Mouse (Mus musculus) hindbrain, postnatal 0 days (tissue): Measurements from ENCODE around the gene Hist2h2be. TPM values are rescaled to one million over a fixed set of nuclear protein-coding genes. Genes with fewer than 3 reads are reported as not detected.

Experiments used
- ATAC-seq: fragments of 200-750 bp; cut with Nextera tagmentation; 2 replicates; pipeline ENCODE4 v1.8.0; 2017; ENCODE audit warnings: mild to moderate bottlenecking, moderate TSS enrichment, moderate library complexity
- DNase-seq: peaks from one replicate; pipeline ENCODE4 v3.0.0-alpha.2; 2015; ENCODE audit warnings: low spot score
- H3K27ac ChIP-seq: fragments of 300-500 bp; sonication (generic); 2 replicates; pipeline ENCODE4 v1.5.1; 2014; ENCODE audit warnings: mild to moderate bottlenecking
- H3K27me3 ChIP-seq: fragments of 300-500 bp; sonication (generic); 2 replicates; pipeline ENCODE4 v1.6.1; 2014; ENCODE audit warnings: low read length, mixed read lengths; ENCODE audit not compliant: insufficient read depth
- H3K36me3 ChIP-seq: fragments of 300-500 bp; sonication (generic); 2 replicates; pipeline ENCODE4 v1.6.1; 2014; ENCODE audit warnings: low read length, mixed read lengths; ENCODE audit not compliant: insufficient read depth
- H3K4me1 ChIP-seq: fragments of 300-500 bp; sonication (generic); 2 replicates; pipeline ENCODE4 v1.6.1; 2014; ENCODE audit warnings: antibody characterized with exemption, low read length, mixed read lengths; ENCODE audit not compliant: insufficient read depth
- H3K4me2 ChIP-seq: fragments of 300-500 bp; sonication (generic); 2 replicates; pipeline ENCODE4 v1.6.1; 2014; ENCODE audit warnings: low read depth, mild to moderate bottlenecking, low read length, moderate library complexity, mixed read lengths
- H3K4me3 ChIP-seq: fragments of 300-500 bp; sonication (generic); 2 replicates; pipeline ENCODE4 v1.5.1; 2014; ENCODE audit warnings: low read length
- H3K9ac ChIP-seq: fragments of 300-500 bp; sonication (generic); replicated peaks from 2 replicates; pipeline ENCODE4 v1.6.1; 2014; ENCODE audit warnings: mild to moderate bottlenecking, low read length, moderate library complexity, mixed read lengths
- H3K9me3 ChIP-seq: fragments of 300-500 bp; sonication (generic); 2 replicates; pipeline ENCODE4 v1.6.1; 2016; ENCODE audit warnings: low read length, mixed read lengths
- CTCF ChIP-seq: IDR thresholded peaks from 2 replicates; pipeline ENCODE4 v1.5.1; 2016; ENCODE audit warnings: antibody characterized with exemption, control low read depth, low read depth
- WGBS: fragments of 180-500 bp; shearing (Covaris S2); extraction: QIAGEN DNeasy Blood & Tissue Kit; methylation state at CpG from one replicate; pipeline ENCODE4 v1.1.7; 2014; 5-methylcytosine and 5-hydroxymethylcytosine counted together
- polyA plus RNA-seq: library from polyadenylated mRNA; unstranded; fragments of >200 nt; fragmentation: Nextera tagmentation; extraction: Ambion mirVana; gene quantifications from 2 replicates; pipeline ENCODE4 v1.2.1, GENCODE M21; 2015
- total RNA-seq: library from RNA; depleted of rRNA; stranded (reverse); fragments of >200 nt; gene quantifications from 2 replicates; pipeline ENCODE4 v1.2.3, GENCODE M21; 2014

The Hist2h2be gene
- total and polyA plus RNA-seq, 2 experiments from 2014 or later: 4.0 to 10.1 TPM

DNA sequence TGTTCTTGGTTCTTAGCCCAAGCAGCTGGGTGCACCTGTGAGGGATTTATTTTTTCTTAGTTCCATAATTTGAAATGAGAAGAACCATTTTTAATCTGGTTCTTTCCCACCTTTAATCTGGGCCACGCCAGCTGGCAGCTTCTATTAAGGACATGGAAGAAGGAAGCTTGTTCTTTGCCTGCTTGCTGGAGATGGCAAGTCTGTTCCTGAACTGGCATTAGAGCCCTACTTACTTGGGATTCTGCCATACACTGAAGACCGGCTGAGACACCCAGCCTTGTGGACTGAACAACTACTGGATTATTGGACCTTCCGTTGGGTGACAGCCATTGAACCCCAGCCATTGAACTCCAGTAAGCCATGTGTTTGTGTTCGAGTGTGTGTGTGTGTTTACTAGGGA lies 1.9 kb downstream of the Hist2h2be start:
- WGBS: 74% methylated on average over 4 of the region's 4 CpGs
- H3K27ac ChIP-seq: no peak overlapping the region

GRCm38 (mm10) chr3:96225421-96225820 lies 4.5 kb downstream of the Hist2h2be start:
- H3K27ac ChIP-seq: no peak overlapping the region
- no peaks in the 10 kb centered on the region for H3K27me3 ChIP-seq
- H3K9ac ChIP-seq: no peak overlapping the region
- H3K4me2 ChIP-seq: no peak overlapping the region
- TF ChIP-seq CTCF: no peak
- H3K36me3 ChIP-seq: no peaks in the 10 kb centered on the region
- no peaks in the 10 kb centered on the region for H3K9me3 ChIP-seq
- no peak overlapping the region for H3K4me3 ChIP-seq
- WGBS: 20% methylated on average over 2 of the region's 2 CpGs
- peaks cover 10% of the 10 kb centered on the region; the same call in 1 of the 2 replicates for H3K4me1 ChIP-seq
- DNase-seq (no peak), ATAC-seq (no peak)

More for the DNA sequence above, 1.9 kb downstream of the Hist2h2be start:
- peak overlapping the region; percentile 79 for H3K4me2 ChIP-seq
- ATAC-seq (no peak), DNase-seq (no peak)
- H3K27me3 ChIP-seq: no peaks in the 10 kb centered on the region
- H3K9ac ChIP-seq: no peak overlapping the region
- H3K4me3 ChIP-seq: no peak overlapping the region
- H3K4me1 ChIP-seq: peaks cover 16% of the 10 kb centered on the region
- no peaks in the 10 kb centered on the region for H3K9me3 ChIP-seq
- H3K36me3 ChIP-seq: no peaks in the 10 kb centered on the region
- no peak for TF ChIP-seq CTCF

- Histone ChIP-seq H3K9ac (no peak overlapping the region), H3K27ac (no peak overlapping the region), H3K4me2 (no peak overlapping the region), H3K4me3 (no peak overlapping the region), H3K27me3 (no peaks in the 10 kb centered on the region), H3K9me3 (no peaks in the 10 kb centered on the region), H3K4me1 (peaks cover 6% of the 10 kb centered on the region; the same call in 1 of the 2 replicates), H3K36me3 (no peaks in the 10 kb centered on the region)
- no peak for TF ChIP-seq CTCF
- DNase-seq (no peak), ATAC-seq (0 out of 2 replicates have a peak, but pooled peaks have one; percentile 15)
- 76% methylated on average over 8 of the region's 8 CpGs for WGBS
Measured at GRCm38 (mm10) chr3:96226695-96227648, 6.1 kb downstream of the Hist2h2be start.

- Histone ChIP-seq H3K4me2 (no peak overlapping the region), H3K4me1 (no peaks in the 10 kb centered on the region), H3K36me3 (no peaks in the 10 kb centered on the region), H3K27me3 (no peaks in the 10 kb centered on the region), H3K27ac (no peak overlapping the region), H3K4me3 (no peak overlapping the region), H3K9ac (no peak overlapping the region), H3K9me3 (no peaks in the 10 kb centered on the region)
- TF ChIP-seq CTCF: no peak
- WGBS: 70% methylated on average over 2 of the region's 2 CpGs
- no peak for ATAC-seq
- DNase-seq: no peak
Measured at GRCm38 (mm10) chr3:96228828-96229227, 7.9 kb downstream of the Hist2h2be start.

DNA sequence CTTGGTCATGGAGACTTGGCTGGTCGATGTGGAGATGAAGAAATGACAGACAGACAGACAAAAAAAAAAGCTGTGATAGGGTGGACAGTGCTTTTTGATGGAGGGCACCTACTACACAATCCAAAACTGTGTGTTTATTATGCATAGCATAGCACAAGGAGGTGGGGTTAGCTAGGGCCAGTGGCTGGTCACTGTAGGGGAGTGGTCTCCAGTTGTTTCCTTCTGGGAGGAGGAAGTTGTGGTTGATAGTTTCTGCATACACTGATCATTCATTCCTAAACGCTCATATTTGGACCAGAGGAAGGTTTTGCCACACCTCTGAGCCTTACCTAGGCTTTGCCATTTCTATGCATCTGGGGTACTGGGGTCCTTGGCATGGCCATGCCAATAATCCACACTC lies 9.5 kb downstream of the Hist2h2be start:
- Histone ChIP-seq H3K9ac (no peak overlapping the region), H3K36me3 (no peaks in the 10 kb centered on the region), H3K27ac (no peak overlapping the region), H3K27me3 (no peaks in the 10 kb centered on the region), H3K4me1 (no peaks in the 10 kb centered on the region), H3K9me3 (no peaks in the 10 kb centered on the region), H3K4me3 (no peak overlapping the region), H3K4me2 (no peak overlapping the region)
- ATAC-seq (no peak), DNase-seq (no peak)
- 75% methylated on average over 2 of the region's 2 CpGs for WGBS
- TF ChIP-seq CTCF: no peak

DNA sequence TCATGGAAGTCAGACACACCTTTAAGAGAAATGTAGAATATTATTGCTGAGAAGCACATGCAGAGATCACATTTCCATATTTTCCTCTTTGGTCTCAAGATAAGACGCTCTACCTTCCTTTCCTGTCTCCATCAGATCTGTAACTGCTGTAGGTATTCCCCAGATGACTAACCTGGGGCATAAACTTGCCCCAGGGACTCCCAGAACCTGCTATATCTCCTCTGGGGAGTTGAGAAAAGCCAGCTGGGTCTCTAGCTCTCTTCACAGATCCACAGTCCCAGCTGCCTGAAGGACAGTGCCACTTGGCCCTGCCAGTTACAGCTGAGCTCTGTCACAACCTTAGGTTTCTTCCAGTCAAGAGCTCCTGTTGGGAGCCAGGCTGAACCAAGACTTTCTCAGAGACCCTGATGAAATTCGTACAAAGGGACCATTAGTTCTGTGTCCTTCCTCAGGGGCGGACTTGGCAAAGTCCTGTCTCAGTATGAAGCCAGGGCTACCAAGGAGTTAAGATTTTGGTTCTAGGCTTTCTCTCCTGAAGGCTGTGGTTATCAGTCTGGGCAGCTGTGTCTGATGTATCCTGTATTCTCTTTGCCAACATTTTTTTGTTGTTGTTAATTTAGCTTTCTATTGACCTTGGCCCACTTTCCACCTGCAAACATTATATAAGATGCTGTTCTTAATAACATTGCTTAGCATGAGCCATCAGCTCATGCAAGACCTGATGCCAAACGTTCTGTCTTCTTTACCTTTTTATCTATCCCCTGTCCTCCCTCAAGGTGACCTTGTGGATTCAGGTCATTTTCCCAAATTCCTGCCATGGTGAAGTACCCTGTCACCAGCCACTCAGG lies 10.2 kb downstream of the Hist2h2be start:
- no peaks in the 10 kb centered on the region for H3K9me3 ChIP-seq
- no peaks in the 10 kb centered on the region for H3K4me1 ChIP-seq
- H3K27me3 ChIP-seq: no peaks in the 10 kb centered on the region
- 71% methylated on average over 4 of the region's 4 CpGs for WGBS
- H3K4me3 ChIP-seq: no peak overlapping the region
- H3K36me3 ChIP-seq: no peaks in the 10 kb centered on the region
- ATAC-seq (no peak), DNase-seq (no peak)
- H3K4me2 ChIP-seq: no peak overlapping the region
- no peak overlapping the region for H3K27ac ChIP-seq
- no peak for TF ChIP-seq CTCF
- no peak overlapping the region for H3K9ac ChIP-seq
